Mouse (Mus musculus) kidney, embryonic 15.5 days (tissue): Measurements from ENCODE around the gene Mob1b. TPM values are rescaled to one million over a fixed set of nuclear protein-coding genes. Genes with fewer than 3 reads are reported as not detected.

ENCODE experiments used
- ATAC-seq: fragments of 200-750 bp; cut with Nextera tagmentation; replicated peaks from 2 replicates; pipeline ENCODE4 v1.8.0; 2017; ENCODE audit warnings: moderate TSS enrichment; ENCODE audit not compliant: low FRiP score
- H3K27ac ChIP-seq: fragments of 300-500 bp; sonication (generic); 2 replicates; pipeline ENCODE4 v1.5.1; 2015; ENCODE audit warnings: mild to moderate bottlenecking, inconsistent platforms
- H3K27me3 ChIP-seq: fragments of 300-500 bp; sonication (generic); 2 replicates; pipeline ENCODE4 v1.6.1; 2015; ENCODE audit warnings: inconsistent platforms
- H3K36me3 ChIP-seq: fragments of 300-500 bp; sonication (generic); 2 replicates; pipeline ENCODE4 v1.6.1; 2015; ENCODE audit warnings: inconsistent platforms
- H3K4me1 ChIP-seq: fragments of 300-500 bp; sonication (generic); 2 replicates; pipeline ENCODE4 v1.6.1; 2015; ENCODE audit warnings: inconsistent platforms
- H3K4me2 ChIP-seq: fragments of 300-500 bp; sonication (generic); 2 replicates; pipeline ENCODE4 v1.6.1; 2015; ENCODE audit warnings: moderate library complexity, mild to moderate bottlenecking, inconsistent platforms
- H3K4me3 ChIP-seq: fragments of 300-500 bp; sonication (generic); replicated peaks from 2 replicates; pipeline ENCODE4 v1.5.1; 2015; ENCODE audit warnings: mild to moderate bottlenecking, inconsistent platforms
- H3K9ac ChIP-seq: fragments of 300-500 bp; sonication (generic); 2 replicates; pipeline ENCODE4 v1.6.1; 2015; ENCODE audit warnings: mild to moderate bottlenecking, inconsistent platforms
- H3K9me3 ChIP-seq: fragments of 300-500 bp; sonication (generic); replicated peaks from 2 replicates; pipeline ENCODE4 v1.6.1; 2016; ENCODE audit warnings: inconsistent platforms
- WGBS: fragments of 180-500 bp; shearing (Covaris S2); methylation state at CpG from one replicate; pipeline ENCODE4 v1.1.7; 2015; ENCODE audit warnings: mixed read lengths; 5-methylcytosine and 5-hydroxymethylcytosine counted together
- polyA plus RNA-seq: library from polyadenylated mRNA; unstranded; fragments of >200 nt; fragmentation: Nextera tagmentation; extraction: Ambion mirVana; gene quantifications from 2 replicates; pipeline ENCODE4 v1.2.1, GENCODE M21; 2015

Gene Mob1b
- polyA plus RNA-seq, 1 experiment from 2014 or later: 10.1 TPM

DNA sequence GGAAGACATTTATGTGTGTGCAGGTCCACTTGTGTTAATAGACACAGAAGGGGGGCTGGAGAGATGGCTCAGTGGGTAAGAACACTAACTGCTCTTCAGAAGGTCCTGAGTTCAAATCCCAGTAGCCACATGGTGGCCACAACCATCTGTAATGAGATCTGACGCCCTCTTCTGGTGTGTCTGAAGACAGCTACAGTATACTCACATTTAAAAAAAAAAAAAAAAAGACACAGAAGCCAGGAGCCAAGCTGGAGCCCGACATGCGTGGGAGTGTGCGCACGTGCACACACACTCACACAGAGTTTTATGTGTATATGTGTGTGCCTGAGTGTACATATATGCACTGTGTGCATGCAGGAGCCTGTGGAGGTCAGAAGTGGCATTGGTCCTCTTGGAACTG, 42.0 kb downstream of the Mob1b start:
- H3K4me3 ChIP-seq: no peak overlapping the region
- H3K4me1 ChIP-seq: peaks cover 14% of the 10 kb centered on the region
- H3K9me3 ChIP-seq: no peaks in the 10 kb centered on the region
- H3K9ac ChIP-seq: no peak overlapping the region
- 82% methylated on average over 5 of the region's 5 CpGs for WGBS
- H3K4me2 ChIP-seq: no peak overlapping the region
- 0 out of 2 replicates have a peak, but pooled peaks cover 4% of the 10 kb centered on the region for H3K36me3 ChIP-seq
- no peaks in the 10 kb centered on the region for H3K27me3 ChIP-seq
- no peak overlapping the region for H3K27ac ChIP-seq
- no peak for ATAC-seq

DNA sequence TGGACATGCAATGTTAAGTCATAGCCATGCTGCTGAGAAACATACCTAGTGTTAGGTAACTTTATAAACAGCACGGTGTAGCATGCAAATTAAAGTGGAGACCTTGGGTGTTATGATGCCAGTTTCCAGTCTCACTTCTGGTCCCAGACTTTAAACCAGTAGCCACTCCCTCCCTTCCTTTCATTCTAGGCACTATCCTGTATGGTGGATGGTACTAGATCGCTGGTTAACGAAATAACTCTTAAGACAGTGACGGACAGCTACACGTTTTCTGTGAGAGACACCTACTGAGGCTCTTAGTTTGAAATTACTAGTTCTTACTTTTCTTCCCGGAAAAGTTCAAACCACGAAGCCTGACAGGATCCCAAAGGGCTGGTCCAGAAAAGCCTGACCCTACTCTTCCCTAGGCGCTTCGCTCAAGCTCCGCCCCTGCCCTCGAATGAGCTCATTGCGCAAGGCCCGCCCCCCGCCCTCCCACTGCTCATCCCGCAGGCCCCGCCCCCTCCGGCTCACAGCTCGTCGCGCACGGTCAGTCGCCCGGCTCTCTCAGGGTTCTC, 43.9 kb downstream of the Mob1b start:
- no peaks in the 10 kb centered on the region for H3K27me3 ChIP-seq
- peak; percentile 73 for ATAC-seq

DNA sequence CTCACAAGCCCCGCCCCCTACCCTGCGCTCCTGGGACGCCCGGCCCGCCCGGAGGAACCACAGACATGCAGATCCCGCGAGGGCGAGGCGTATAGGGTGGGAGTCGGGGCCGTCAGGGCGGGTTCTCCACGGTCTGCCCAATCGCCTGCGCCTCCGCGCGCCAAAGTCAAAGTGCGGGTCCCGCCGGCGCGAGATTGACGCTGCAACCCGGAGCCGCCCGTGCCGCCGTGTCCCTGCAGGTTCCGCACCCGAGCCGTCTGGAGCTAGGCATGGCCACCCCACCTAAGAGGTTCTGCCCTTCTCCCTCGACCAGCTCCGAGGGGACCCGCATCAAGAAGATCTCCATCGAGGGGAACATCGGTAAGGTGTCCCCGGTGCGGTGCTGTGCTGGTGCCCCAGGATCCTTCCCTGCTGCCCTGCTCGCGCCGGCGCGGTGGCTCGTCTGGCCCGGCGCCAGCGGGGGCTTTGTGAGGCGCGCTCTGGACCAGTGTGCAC, 44.4 kb downstream of the Mob1b start, which contains the start of gene Dck:
Dck (plus strand) TSS at position 10 of the 495 bp plus-strand sequence.
- Histone ChIP-seq H3K4me3 (peak within 1 kb of the TSS; percentile 80), H3K9me3 (no peaks in the 10 kb centered on the region), H3K9ac (peak within 1 kb of the TSS; percentile 69), H3K27ac (peak within 1 kb of the TSS; percentile 87), H3K36me3 (peaks cover 5% of the 10 kb centered on the region), H3K4me2 (peak within 1 kb of the TSS; percentile 75), H3K4me1 (peaks cover 14% of the 10 kb centered on the region), H3K27me3 (no peaks in the 10 kb centered on the region)
- ATAC-seq: peak; percentile 100
- WGBS: under 1% methylated on average over 51 of the region's 51 CpGs

More for the DNA sequence above, 43.9 kb downstream of the Mob1b start:
- H3K4me2 ChIP-seq: peak overlapping the region; percentile 75
- peak overlapping the region; percentile 80 for H3K4me3 ChIP-seq
- peaks cover 14% of the 10 kb centered on the region for H3K4me1 ChIP-seq
- peak overlapping the region; percentile 87; the same call in 1 of the 2 replicates for H3K27ac ChIP-seq
- H3K9me3 ChIP-seq: no peaks in the 10 kb centered on the region
- H3K9ac ChIP-seq: no peak overlapping the region
- H3K36me3 ChIP-seq: peaks cover 1% of the 10 kb centered on the region; the same call in 1 of the 2 replicates
- WGBS: under 1% methylated on average over 23 of the region's 23 CpGs

DNA sequence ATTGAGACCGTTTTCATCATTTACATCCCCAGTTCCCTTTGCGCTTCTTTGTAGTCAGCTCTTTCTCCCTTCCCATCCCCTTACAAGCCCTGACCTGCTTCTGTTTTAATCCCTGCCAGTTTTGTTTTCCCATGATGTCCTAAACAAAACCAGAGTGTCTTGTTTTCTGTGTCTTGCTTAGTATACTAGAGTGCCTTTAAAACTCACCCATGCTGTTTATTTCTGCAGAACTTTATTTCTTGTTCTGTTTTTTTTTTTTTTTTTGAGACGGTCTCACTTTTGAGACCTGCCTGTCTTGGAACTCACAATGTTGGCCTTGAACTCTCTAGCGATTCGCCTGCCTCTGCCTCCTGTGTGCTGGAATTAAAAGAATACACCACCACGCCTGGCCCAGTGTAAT, 44.9 kb downstream of the Mob1b start:
- Histone ChIP-seq H3K27me3 (no peaks in the 10 kb centered on the region), H3K9me3 (no peaks in the 10 kb centered on the region), H3K4me1 (peaks cover 14% of the 10 kb centered on the region), H3K9ac (peak overlapping the region; percentile 69), H3K4me2 (peak overlapping the region; percentile 75), H3K36me3 (peaks cover 11% of the 10 kb centered on the region), H3K27ac (peak overlapping the region; percentile 87), H3K4me3 (peak overlapping the region; percentile 80)
- WGBS: 12% methylated on average over 6 of the region's 6 CpGs
- ATAC-seq: no peak

DNA sequence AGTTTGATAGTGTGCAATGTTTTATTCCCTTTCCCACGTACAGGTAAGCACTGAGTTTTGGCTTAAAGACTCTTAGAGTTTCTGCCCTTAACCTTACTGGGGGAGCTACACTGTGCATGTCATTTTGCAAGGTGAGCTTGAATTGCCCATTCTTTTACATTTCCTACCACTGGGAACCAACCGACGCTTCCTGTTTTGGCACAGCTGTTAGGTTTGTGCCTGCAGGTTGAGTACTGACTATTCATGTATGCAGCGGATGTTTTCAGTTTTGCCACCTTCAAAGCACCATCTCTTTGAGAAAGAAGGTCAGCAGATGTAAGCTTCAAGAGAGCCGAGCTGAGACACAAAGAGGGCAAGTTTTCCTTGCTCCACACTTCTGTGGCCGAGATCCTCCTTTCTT, 45.5 kb downstream of the Mob1b start:
- Histone ChIP-seq H3K4me1 (peaks cover 14% of the 10 kb centered on the region), H3K27ac (no peak overlapping the region), H3K36me3 (peaks cover 12% of the 10 kb centered on the region), H3K9me3 (no peaks in the 10 kb centered on the region), H3K27me3 (no peaks in the 10 kb centered on the region), H3K4me2 (peak overlapping the region; percentile 75), H3K4me3 (peak overlapping the region; percentile 80), H3K9ac (no peak overlapping the region)
- 60% methylated on average over 6 of the region's 6 CpGs for WGBS
- no peak for ATAC-seq

DNA sequence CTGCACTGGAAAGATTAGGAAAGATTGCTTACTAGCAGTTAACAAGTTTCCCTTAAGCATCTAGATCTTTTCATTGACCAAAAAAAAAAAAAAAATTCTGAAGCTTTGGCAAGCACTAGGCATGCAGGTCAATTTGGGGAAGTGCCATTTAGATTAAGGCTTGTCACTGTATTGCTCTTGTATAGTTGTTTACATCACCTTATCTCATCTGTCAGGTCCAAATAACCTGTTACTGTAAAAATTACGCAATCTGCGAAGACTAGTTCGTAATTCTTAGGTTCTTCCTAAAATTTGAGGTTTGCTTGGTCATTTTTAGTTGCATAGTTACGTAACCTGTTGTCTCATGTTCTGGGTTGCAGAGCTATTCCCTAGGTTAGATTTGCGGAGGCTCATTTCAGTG, 46.2 kb downstream of the Mob1b start:
- H3K9me3 ChIP-seq: no peaks in the 10 kb centered on the region
- peaks cover 15% of the 10 kb centered on the region for H3K36me3 ChIP-seq
- no peaks in the 10 kb centered on the region for H3K27me3 ChIP-seq
- H3K9ac ChIP-seq: no peak overlapping the region
- H3K27ac ChIP-seq: no peak overlapping the region
- H3K4me2 ChIP-seq: no peak overlapping the region
- WGBS: 95% methylated on average over 5 of the region's 5 CpGs
- no peak overlapping the region for H3K4me3 ChIP-seq
- peaks cover 14% of the 10 kb centered on the region for H3K4me1 ChIP-seq
- no peak for ATAC-seq

DNA sequence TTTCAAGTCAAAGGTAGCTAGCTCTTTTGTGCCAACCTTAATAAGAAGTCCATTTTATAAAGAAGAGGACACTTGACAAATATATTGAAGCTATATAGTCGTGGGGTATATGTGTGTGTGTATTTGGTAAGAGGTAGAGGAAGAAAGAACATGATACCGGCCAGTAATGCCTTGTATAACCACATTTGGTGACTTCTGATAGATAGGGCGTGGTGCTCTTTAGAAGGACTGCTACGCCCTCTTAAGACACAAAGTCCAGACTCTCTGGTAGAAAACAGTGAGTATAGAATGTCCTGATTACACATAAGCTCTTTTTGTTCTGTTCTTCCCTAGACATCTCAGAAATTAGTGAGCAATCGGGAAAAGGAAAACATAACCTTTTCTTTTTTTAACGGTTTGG, 47.5 kb downstream of the Mob1b start:
- Histone ChIP-seq H3K27me3 (no peaks in the 10 kb centered on the region), H3K9me3 (no peaks in the 10 kb centered on the region), H3K9ac (no peak overlapping the region), H3K4me1 (peaks cover 14% of the 10 kb centered on the region), H3K36me3 (peaks cover 28% of the 10 kb centered on the region), H3K4me3 (no peak overlapping the region), H3K4me2 (no peak overlapping the region), H3K27ac (no peak overlapping the region)
- ATAC-seq: no peak
- 84% methylated on average over 6 of the region's 6 CpGs for WGBS

DNA sequence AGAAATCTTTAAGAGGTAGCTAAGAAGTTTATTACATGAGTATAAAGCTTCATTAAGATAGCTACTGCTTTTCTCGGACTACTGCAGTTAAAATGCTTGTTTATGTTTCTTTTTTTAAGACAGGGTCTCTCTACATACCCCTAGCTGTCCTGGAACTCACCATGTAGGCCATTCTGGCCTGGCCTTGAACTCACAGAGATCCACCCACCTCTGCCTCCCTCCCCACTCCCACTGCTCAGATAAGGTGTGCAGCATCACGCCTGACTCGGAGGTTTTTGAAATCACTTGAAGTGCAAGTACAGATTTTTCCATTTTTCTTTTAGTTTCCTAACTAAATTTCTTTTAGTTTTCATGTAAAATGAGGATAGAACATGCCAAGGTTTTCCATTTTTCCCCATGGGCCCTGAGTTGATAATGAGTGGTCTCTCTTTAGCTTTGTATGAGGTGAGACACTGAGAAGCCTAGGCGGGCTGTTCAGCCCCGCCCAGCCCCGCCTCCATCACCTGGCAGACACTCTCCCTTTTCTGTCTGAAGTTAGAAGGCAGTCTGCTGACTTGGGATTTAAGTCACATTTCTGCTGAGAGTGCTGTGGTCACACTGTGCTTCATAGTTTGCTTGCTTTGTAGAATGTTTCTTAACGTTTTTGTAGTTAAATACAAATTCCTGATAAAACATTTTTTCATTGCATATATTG, 61.6 kb downstream of the Mob1b start:
- 78% methylated on average over 7 of the region's 7 CpGs for WGBS
- peaks cover 58% of the 10 kb centered on the region for H3K36me3 ChIP-seq
- H3K9ac ChIP-seq: no peak overlapping the region
- H3K27ac ChIP-seq: no peak overlapping the region
- no peak overlapping the region for H3K4me2 ChIP-seq
- H3K4me1 ChIP-seq: no peaks in the 10 kb centered on the region
- H3K27me3 ChIP-seq: no peaks in the 10 kb centered on the region
- no peak overlapping the region for H3K4me3 ChIP-seq
- ATAC-seq: no peak
- no peaks in the 10 kb centered on the region for H3K9me3 ChIP-seq

DNA sequence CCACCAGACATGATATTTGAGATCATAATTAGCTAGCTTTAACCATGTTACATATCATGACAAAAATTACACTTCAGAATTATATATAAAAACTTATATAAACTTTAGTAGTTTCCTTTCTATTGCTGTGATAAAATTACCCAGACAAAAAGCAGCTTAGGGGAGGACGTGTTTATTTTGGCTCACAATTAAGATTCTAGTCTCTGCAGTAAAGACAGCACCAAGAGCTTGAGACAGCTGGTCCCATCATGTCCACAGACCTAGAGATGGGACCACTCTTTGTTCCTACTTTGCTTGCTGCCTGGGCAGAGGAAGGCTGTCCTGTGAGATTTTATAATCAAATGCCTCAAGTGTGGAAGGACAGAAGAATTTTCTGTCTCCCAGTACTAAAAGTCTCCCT, 64.4 kb downstream of the Mob1b start:
- no peak overlapping the region for H3K4me2 ChIP-seq
- peaks cover 42% of the 10 kb centered on the region for H3K36me3 ChIP-seq
- 0 out of 2 replicates have a peak overlapping the region, but pooled peaks have one; percentile 32 for H3K27ac ChIP-seq
- no peaks in the 10 kb centered on the region for H3K27me3 ChIP-seq
- H3K9ac ChIP-seq: no peak overlapping the region
- no peak overlapping the region for H3K4me3 ChIP-seq
- WGBS: 78% methylated on average over 1 of the region's 1 CpGs
- no peaks in the 10 kb centered on the region for H3K4me1 ChIP-seq
- H3K9me3 ChIP-seq: no peaks in the 10 kb centered on the region
- no peak; the same call in 1 of the 2 replicates for ATAC-seq

DNA sequence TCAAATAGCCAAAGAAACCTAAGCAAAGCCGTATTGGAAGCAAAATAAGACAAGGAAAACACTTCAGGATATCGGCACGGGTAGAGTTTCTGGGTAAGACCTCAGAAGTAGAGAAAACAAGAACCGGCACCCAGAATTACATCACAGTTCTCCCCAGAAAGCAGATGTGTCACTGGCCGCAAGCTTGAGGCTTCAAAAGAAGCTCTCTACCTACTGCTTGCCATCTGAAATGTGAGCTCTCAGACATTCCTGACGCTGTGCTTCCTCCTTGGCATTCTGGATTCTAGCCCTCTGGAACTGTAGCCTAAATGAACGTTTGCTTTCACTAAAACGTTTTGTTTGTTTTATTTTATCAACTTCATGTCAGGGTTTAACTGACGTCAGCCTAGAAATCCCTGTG, 70.0 kb downstream of the Mob1b start:
- H3K4me3 ChIP-seq: no peak overlapping the region
- no peak overlapping the region for H3K9ac ChIP-seq
- ATAC-seq: no peak
- no peak overlapping the region for H3K27ac ChIP-seq
- H3K4me1 ChIP-seq: no peaks in the 10 kb centered on the region
- no peaks in the 10 kb centered on the region for H3K9me3 ChIP-seq
- no peaks in the 10 kb centered on the region for H3K27me3 ChIP-seq
- 48% methylated on average over 9 of the region's 9 CpGs for WGBS
- H3K36me3 ChIP-seq: 0 out of 2 replicates have a peak, but pooled peaks cover 7% of the 10 kb centered on the region
- H3K4me2 ChIP-seq: no peak overlapping the region

DNA sequence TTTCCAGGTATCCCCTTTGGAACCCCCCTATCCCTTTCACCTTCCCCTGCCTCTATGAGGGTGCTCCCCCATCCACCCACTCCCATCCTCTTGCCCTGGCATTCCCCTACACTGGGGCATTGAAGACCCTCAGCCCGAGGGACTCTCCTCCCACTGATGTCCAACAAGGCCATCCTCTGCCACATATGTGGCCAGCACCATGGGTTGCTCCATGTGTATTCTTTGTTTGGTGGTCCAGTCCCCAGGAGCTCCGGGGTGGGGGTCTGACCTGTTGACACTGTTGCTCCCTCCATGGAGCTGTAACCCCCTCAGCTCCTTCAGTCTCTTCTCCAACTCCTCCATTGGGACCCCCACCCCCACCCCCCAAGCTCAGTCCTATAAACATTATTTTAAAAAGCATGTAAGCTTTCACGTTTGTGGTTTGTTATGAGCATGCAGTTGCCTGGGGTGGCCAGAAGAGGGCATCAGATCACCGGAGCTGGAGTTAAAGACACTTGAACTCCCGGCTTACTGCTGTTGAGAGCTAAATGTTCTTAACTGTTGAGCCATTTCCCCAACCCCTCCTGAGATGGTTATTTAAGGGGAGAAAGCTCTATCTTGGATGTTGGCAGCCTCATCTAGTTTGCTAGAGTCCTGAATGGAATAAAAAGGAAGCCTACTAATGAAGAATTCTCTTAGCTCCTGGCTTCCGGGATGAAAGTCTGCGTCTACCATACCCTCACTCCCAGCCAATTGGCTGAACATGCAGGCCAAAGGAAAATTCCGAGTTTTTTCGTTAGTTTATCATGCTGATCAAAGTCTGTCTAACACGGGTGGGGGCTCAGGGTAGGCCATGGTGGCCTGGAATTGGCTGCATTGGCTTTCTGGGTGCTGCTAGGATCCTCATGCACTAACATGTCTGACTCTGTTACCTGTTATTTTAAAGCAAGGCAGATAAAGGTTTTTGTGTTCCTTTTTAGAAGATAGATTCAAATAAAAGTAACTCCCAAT, 70.9 kb downstream of the Mob1b start:
- WGBS: 41% methylated on average over 10 of the region's 10 CpGs

More for the DNA sequence above, 70.9 kb downstream of the Mob1b start:
- Histone ChIP-seq H3K9me3 (no peaks in the 10 kb centered on the region), H3K4me3 (no peak overlapping the region), H3K4me1 (peaks cover 6% of the 10 kb centered on the region), H3K9ac (no peak overlapping the region), H3K4me2 (no peak overlapping the region), H3K36me3 (0 out of 2 replicates have a peak, but pooled peaks cover 4% of the 10 kb centered on the region), H3K27ac (no peak overlapping the region), H3K27me3 (no peaks in the 10 kb centered on the region)
- peak; percentile 47; the same call in 1 of the 2 replicates for ATAC-seq
